Mouse (Mus musculus): ENCODE results near the gene Tdp1. TPM values are rescaled to one million over a fixed set of nuclear protein-coding genes. Genes with fewer than 3 reads are reported as not detected.
A peak's percentile ranks its signal among the peaks of the same experiment; 100 is the strongest.

Gene Tdp1
- polyA plus RNA-seq, 1 experiment from 2014 or later = 64.8 TPM

GRCm38 (mm10) chr12:99958068-99959060 is 74.0 kb downstream of the Tdp1 start:
- Histone ChIP-seq H3K4me3 (ENCODE audit: low read depth, low read length) (no peak overlapping the region), H3K9me3 (ENCODE audit: control insufficient read depth, low read length) (no peaks in the 10 kb centered on the region), H3K9ac (ENCODE audit: low read depth, low read length) (no peak overlapping the region), H3K27me3 (replicated peaks; ENCODE audit: control insufficient read depth, insufficient read depth, low read length) (peaks cover 2% of the 10 kb centered on the region), H3K4me2 (no peak overlapping the region), H3K36me3 (ENCODE audit: control insufficient read depth, insufficient read depth, low read length) (0 out of 2 replicates have a peak, but pooled peaks cover 2% of the 10 kb centered on the region), H3K4me1 (replicated peaks; ENCODE audit: control insufficient read depth, insufficient read depth, low read length) (peaks cover 4% of the 10 kb centered on the region; the same call in 1 of the 2 replicates), H3K27ac (ENCODE audit: low read depth, low read length) (no peak overlapping the region)
- 79% methylated on average over 9 of the region's 9 CpGs for WGBS
- ATAC-seq (replicated peaks; ENCODE audit: low FRiP score) (no peak), DNase-seq (ENCODE audit: low spot score) (no peak)

- peak; percentile 25 for DNase-seq (ENCODE audit: low spot score)
- no peak overlapping the region for H3K9ac ChIP-seq (ENCODE audit: low read depth, low read length)
Observed at GRCm38 (mm10) chr12:99959291-99959690, 75.0 kb downstream of the Tdp1 start.

GRCm38 (mm10) chr12:99959930-99960329 is 75.6 kb downstream of the Tdp1 start:
- H3K9me3 ChIP-seq (ENCODE audit: control insufficient read depth, low read length) = no peaks in the 10 kb centered on the region
- WGBS = 34% methylated on average over 10 of the region's 10 CpGs
- peaks cover 18% of the 10 kb centered on the region for H3K27me3 ChIP-seq (replicated peaks; ENCODE audit: control insufficient read depth, insufficient read depth, low read length)
- DNase-seq (ENCODE audit: low spot score) = peak; percentile 23
- H3K36me3 ChIP-seq (ENCODE audit: control insufficient read depth, insufficient read depth, low read length) = 0 out of 2 replicates have a peak, but pooled peaks cover 2% of the 10 kb centered on the region
- peaks cover 11% of the 10 kb centered on the region for H3K4me1 ChIP-seq (replicated peaks; ENCODE audit: control insufficient read depth, insufficient read depth, low read length)
- no peak overlapping the region for H3K9ac ChIP-seq (ENCODE audit: low read depth, low read length)
- no peak overlapping the region for H3K4me3 ChIP-seq (ENCODE audit: low read depth, low read length)
- no peak overlapping the region for H3K4me2 ChIP-seq
- no peak; the same call in 1 of the 2 replicates for ATAC-seq (replicated peaks; ENCODE audit: low FRiP score)
- no peak overlapping the region for H3K27ac ChIP-seq (ENCODE audit: low read depth, low read length)

More at GRCm38 (mm10) chr12:99959291-99959690, 75.0 kb downstream of the Tdp1 start:
- H3K4me1 ChIP-seq (replicated peaks; ENCODE audit: control insufficient read depth, insufficient read depth, low read length) = peaks cover 4% of the 10 kb centered on the region
- H3K27ac ChIP-seq (ENCODE audit: low read depth, low read length) = no peak overlapping the region
- no peaks in the 10 kb centered on the region for H3K9me3 ChIP-seq (ENCODE audit: control insufficient read depth, low read length)
- H3K27me3 ChIP-seq (replicated peaks; ENCODE audit: control insufficient read depth, insufficient read depth, low read length) = peaks cover 11% of the 10 kb centered on the region
- ATAC-seq (replicated peaks; ENCODE audit: low FRiP score) = no peak
- no peak overlapping the region for H3K4me3 ChIP-seq (ENCODE audit: low read depth, low read length)
- H3K36me3 ChIP-seq (ENCODE audit: control insufficient read depth, insufficient read depth, low read length) = 0 out of 2 replicates have a peak, but pooled peaks cover 2% of the 10 kb centered on the region
- no peak overlapping the region for H3K4me2 ChIP-seq

- H3K4me2 ChIP-seq = no peak overlapping the region
- WGBS = 67% methylated on average over 7 of the region's 7 CpGs
Observed at GRCm38 (mm10) chr12:99960675-99961074, 76.4 kb downstream of the Tdp1 start.

GRCm38 (mm10) chr12:99964301-99965202 is 80.2 kb downstream of the Tdp1 start, which contains the start of gene Kcnk13:
Gene Kcnk13, plus strand, starts transcription at chr12:99964499.
- H3K4me1 ChIP-seq (replicated peaks; ENCODE audit: control insufficient read depth, insufficient read depth, low read length) = peaks cover 16% of the 10 kb centered on the region
- ATAC-seq (replicated peaks; ENCODE audit: low FRiP score) (peak; percentile 53; the same call in 1 of the 2 replicates), DNase-seq (ENCODE audit: low spot score) (peak; percentile 69)
- H3K36me3 ChIP-seq (ENCODE audit: control insufficient read depth, insufficient read depth, low read length) = no peaks in the 10 kb centered on the region
- peak within 1 kb of the TSS; percentile 49 for H3K4me3 ChIP-seq (ENCODE audit: low read depth, low read length)
- no peaks in the 10 kb centered on the region for H3K9me3 ChIP-seq (ENCODE audit: control insufficient read depth, low read length)
- WGBS = 2% methylated on average over 39 of the region's 39 CpGs
- H3K4me2 ChIP-seq = peak within 1 kb of the TSS; percentile 74
- no peak within 1 kb of the TSS for H3K27ac ChIP-seq (ENCODE audit: low read depth, low read length)
- H3K9ac ChIP-seq (ENCODE audit: low read depth, low read length) = peak within 1 kb of the TSS; percentile 16; the same call in 1 of the 2 replicates
- H3K27me3 ChIP-seq (replicated peaks; ENCODE audit: control insufficient read depth, insufficient read depth, low read length) = peaks cover 60% of the 10 kb centered on the region

More at GRCm38 (mm10) chr12:99960675-99961074, 76.4 kb downstream of the Tdp1 start:
- no peaks in the 10 kb centered on the region for H3K9me3 ChIP-seq (ENCODE audit: control insufficient read depth, low read length)
- H3K27me3 ChIP-seq (replicated peaks; ENCODE audit: control insufficient read depth, insufficient read depth, low read length) = peaks cover 25% of the 10 kb centered on the region
- H3K4me1 ChIP-seq (replicated peaks; ENCODE audit: control insufficient read depth, insufficient read depth, low read length) = peaks cover 16% of the 10 kb centered on the region
- no peak overlapping the region for H3K9ac ChIP-seq (ENCODE audit: low read depth, low read length)
- no peak overlapping the region for H3K27ac ChIP-seq (ENCODE audit: low read depth, low read length)
- DNase-seq (ENCODE audit: low spot score) = no peak
- H3K36me3 ChIP-seq (ENCODE audit: control insufficient read depth, insufficient read depth, low read length) = no peaks in the 10 kb centered on the region
- no peak; the same call in 1 of the 2 replicates for ATAC-seq (replicated peaks; ENCODE audit: low FRiP score)
- H3K4me3 ChIP-seq (ENCODE audit: low read depth, low read length) = no peak overlapping the region

GRCm38 (mm10) chr12:99965203-99966115 is 81.1 kb downstream of the Tdp1 start:
- under 1% methylated on average over 77 of the region's 77 CpGs for WGBS
- Histone ChIP-seq H3K27me3 (replicated peaks; ENCODE audit: control insufficient read depth, insufficient read depth, low read length) (peaks cover 63% of the 10 kb centered on the region), H3K9me3 (ENCODE audit: control insufficient read depth, low read length) (no peaks in the 10 kb centered on the region), H3K36me3 (ENCODE audit: control insufficient read depth, insufficient read depth, low read length) (no peaks in the 10 kb centered on the region), H3K4me1 (replicated peaks; ENCODE audit: control insufficient read depth, insufficient read depth, low read length) (peaks cover 13% of the 10 kb centered on the region), H3K4me2 (peak overlapping the region; percentile 74), H3K4me3 (ENCODE audit: low read depth, low read length) (peak overlapping the region; percentile 49), H3K27ac (ENCODE audit: low read depth, low read length) (no peak overlapping the region), H3K9ac (ENCODE audit: low read depth, low read length) (peak overlapping the region; percentile 16; the same call in 1 of the 2 replicates)
- DNase-seq (ENCODE audit: low spot score) (peak; percentile 55), ATAC-seq (replicated peaks; ENCODE audit: low FRiP score) (no peak)

- H3K4me3 ChIP-seq (ENCODE audit: low read depth, low read length) = peak overlapping the region; percentile 49
- 8% methylated on average over 25 of the region's 25 CpGs for WGBS
- no peak for DNase-seq (ENCODE audit: low spot score)
Observed at GRCm38 (mm10) chr12:99966116-99966770, 81.9 kb downstream of the Tdp1 start.

More at GRCm38 (mm10) chr12:99966116-99966770, 81.9 kb downstream of the Tdp1 start:
- H3K27me3 ChIP-seq (replicated peaks; ENCODE audit: control insufficient read depth, insufficient read depth, low read length) = peaks cover 63% of the 10 kb centered on the region
- H3K9me3 ChIP-seq (ENCODE audit: control insufficient read depth, low read length) = no peaks in the 10 kb centered on the region
- H3K4me1 ChIP-seq (replicated peaks; ENCODE audit: control insufficient read depth, insufficient read depth, low read length) = peaks cover 12% of the 10 kb centered on the region
- H3K27ac ChIP-seq (ENCODE audit: low read depth, low read length) = no peak overlapping the region
- H3K9ac ChIP-seq (ENCODE audit: low read depth, low read length) = no peak overlapping the region
- ATAC-seq (replicated peaks; ENCODE audit: low FRiP score) = no peak
- H3K36me3 ChIP-seq (ENCODE audit: control insufficient read depth, insufficient read depth, low read length) = no peaks in the 10 kb centered on the region
- peak overlapping the region; percentile 74 for H3K4me2 ChIP-seq
